Mouse (Mus musculus) adipocyte (in vitro differentiated cells): ENCODE results near the gene Txndc17.
"Not testable (repeated sequence)": the region's sequence is repeated elsewhere in the genome, so short reads cannot be mapped to it uniquely, and the experiment has no call there.

ENCODE experiments used
- DNase-seq: peaks from one replicate; pipeline ENCODE4 v3.0.0-alpha.2; 2016; ENCODE audit warnings: low spot score

Gene Txndc17

DNA sequence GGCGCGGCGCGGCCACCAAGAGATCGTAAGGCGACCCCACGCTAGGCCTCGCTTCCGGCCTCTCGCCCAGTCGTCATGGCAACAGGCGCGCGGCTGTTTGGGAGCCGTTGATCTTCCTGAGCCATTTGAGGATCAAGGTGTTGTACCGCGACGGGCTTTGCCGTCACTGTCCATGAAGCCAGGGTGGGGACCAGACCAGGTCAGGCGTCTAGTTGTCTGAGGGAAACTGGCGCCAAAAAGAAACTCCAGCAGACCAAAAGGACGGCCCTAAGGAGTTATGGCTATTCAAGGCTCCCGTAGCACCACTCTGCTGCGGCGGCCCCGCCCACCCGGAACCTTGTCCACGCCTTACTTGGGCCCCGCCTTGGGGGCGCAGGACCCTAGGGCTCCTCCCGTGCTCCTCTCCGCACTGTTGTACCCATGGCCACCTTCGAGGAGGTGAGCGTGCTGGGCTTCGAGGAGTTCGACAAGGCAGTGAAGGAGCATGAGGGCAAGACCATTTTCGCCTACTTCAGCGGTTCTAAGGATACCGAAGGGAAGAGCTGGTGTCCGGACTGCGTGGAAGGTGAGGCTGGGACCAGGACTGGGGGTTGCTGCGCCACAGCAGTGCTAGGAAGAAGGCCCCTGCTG, at the start of gene Txndc17, which contains the start of gene 4933427D14Rik:
Txndc17 (plus strand) TSS at position 344 of the 630 bp plus-strand sequence.
4933427D14Rik (minus strand) TSS at position 256 of the 630 bp plus-strand sequence.
- DNase-seq, result peak; percentile 80

DNA sequence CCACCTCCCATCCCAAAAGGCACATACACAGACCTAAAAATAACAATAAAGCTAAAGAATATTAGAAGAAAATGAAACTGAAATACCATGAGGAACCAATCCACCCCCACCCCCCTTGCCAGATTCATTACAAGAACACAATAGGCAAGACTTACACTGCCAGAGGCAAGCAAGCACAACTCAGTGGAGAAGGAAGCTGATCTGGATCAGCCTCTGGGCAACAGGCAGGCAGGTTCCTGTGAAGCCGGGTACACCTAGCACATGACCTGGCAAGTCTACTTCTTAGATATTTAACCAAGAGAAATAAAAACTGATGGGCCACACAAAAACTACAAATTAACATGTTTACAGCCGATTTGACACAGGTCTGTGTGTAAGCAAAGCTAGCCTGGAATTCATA, 44.1 kb upstream of the Txndc17 start:
- no peak for DNase-seq

DNA sequence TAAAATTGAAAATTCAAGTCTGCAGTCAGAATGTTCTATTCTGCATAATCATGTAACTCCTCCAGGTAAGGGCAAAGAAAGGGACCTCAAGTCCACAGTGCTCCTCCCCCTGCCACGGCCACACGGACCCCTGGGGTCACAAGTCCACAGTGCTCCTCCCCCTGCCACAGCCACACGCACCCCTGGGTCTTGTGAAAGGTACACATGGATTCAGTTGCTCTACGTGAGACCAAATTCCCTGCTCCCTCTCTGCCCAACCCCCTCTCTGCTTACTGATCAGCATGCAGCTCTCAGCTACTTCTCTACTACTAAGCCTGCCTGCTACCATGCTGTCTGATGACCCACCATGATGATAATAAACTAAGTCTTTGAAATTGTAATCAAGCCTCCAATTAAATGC, 37.5 kb upstream of the Txndc17 start:
- DNase-seq, result no peak

DNA sequence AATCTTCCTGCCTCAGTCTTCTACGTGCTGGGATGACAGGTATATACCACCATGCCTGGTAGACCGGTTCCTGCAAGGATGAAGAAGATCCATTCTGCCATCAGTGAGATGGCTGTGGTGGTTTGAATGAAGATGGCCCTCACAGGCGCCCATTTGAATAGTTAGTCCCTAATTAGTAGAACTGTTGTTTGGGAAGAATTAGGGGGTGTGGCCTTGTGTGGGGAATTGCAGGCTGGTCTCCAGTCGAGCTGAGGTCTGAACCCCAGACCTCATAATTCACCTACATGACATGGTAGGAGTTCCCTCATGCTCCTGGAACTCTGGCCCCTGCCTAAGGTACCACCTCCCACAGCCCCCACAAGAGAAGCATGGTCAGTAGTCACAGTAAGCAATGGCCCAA, 35.4 kb upstream of the Txndc17 start:
- DNase-seq, result not testable (repeated sequence)

DNA sequence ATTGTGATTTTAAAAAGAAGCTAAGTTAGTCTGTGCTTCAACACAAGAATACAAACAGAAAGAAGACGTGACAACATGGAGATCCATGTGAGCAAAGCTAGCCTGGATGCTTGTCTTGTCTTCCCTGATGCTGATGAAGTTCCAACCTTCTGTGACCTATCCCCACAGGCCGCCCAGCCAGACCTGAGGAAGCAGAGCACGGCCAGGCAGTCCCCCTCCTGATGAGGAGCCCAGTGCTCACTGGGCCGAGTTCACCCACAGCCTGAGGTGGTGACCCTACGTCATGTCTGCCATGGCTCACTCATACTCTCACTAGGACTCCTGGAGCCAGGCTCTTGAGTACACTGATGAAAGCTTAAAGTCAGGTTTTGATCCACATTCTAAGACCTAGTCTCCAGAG, 33.8 kb upstream of the Txndc17 start:
- DNase-seq, result no peak

DNA sequence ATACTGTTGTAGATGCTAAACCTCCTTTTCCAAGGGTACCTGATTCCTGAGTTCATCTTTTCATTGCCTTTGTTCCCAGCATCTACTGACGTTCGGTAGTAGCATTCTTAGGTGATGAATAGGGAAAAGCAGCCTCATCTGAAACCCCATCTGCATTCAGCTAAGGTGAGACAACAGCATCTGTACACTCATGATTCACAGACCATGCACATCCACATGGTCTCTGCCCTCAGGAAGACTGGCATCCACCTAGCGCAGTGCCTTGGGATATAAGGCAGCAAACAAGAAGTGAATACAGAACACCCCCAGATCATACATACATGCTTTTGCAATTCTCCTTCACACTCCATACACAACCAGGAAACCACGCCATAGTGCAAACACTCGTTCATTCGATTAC, 32.6 kb upstream of the Txndc17 start:
- no peak for DNase-seq

DNA sequence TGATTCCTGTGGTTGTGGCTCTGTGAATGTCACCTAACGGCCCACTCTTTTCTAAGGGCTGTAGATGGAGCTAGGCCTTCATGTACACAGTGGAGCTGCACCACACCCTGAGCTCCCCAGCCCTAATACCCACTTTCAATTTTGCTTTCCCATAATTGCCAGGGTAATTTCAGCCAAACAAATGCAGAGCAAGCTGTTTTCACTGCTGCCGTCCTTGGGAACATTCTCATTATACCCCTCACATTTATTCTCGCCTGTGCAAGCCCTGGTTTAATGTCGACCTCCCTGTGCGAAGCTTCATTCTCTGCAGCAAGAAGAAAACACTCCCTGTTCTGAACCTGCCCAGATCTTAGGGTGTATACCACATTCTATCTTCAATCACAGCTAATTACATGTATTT, 31.4 kb upstream of the Txndc17 start:
- no peak for DNase-seq

DNA sequence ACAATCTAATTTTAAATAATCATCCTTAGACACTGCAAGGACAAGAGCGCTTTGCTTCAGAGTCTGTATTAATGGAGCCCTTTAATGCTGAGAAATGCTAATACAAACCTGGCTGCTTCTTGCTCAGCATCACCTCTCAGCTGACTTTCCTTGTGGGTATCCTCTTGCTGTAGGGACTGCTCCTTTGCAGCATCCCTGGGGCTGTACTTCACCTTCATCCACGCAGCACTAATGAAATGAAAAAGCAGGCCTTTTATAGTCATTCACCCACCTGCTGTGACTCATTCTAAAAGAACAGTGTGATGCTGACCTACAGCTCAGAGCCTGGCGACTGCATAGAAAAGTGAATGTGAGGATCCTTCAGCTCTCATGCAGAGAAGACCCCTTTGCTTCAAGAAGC, 30.8 kb upstream of the Txndc17 start:
- DNase-seq, result no peak

DNA sequence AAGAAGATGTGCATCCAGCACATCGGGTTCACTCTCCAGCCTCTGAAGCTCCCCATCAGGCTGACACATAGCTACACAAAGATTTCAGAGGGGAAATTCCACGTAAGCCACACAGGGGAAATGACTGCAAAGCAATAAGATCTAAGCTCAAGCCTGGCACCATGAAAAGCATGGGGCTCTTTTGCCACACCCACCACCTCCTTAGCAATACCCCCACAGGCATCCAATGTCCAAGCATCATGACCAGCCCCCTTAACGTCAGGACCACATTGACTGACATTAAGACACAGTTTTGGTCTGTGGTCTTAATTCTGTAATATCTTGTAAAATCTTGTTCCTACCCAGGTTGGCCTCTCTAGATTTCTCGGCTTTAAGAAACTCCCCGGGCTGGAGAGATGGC, 26.8 kb upstream of the Txndc17 start:
- no peak for DNase-seq

DNA sequence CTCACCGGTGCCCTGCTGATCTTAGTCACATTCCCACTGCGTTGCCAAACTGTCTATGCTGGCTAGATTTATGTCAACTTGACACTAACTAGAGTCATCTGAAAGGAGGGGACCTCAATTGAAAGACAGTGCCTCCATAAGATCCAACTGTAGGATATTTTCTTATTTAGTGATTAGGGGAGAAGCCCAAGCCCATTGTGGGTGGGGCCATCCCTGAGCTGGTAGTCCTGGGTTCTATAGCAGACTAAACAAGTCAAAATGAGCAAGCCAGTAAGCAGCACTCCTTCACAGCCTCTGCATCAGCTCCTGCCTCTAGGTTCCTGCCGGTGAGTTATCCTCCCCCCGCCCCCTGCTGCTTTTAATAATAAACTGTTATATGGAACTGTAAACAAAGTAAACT, 26.2 kb upstream of the Txndc17 start:
- no peak for DNase-seq

DNA sequence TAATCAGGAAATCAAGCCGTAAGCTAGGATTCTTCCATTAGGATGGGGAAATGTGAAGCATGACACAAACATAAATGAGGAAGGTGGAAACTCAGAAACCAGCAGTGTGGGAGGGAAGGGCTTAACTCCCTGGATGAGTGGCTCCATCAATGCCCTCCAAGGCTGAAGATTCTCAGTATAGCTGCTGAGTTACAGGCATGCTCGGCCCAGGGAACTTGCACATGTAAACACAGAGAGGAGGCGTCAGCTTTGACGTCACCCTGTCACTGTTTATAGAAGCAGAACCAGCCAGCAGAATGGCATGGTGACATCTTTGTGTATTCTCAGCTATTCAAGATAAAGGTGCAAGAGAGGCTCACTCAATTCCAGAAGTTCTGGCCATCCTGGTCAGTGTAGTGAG, 23.1 kb upstream of the Txndc17 start:
- DNase-seq, result no peak

DNA sequence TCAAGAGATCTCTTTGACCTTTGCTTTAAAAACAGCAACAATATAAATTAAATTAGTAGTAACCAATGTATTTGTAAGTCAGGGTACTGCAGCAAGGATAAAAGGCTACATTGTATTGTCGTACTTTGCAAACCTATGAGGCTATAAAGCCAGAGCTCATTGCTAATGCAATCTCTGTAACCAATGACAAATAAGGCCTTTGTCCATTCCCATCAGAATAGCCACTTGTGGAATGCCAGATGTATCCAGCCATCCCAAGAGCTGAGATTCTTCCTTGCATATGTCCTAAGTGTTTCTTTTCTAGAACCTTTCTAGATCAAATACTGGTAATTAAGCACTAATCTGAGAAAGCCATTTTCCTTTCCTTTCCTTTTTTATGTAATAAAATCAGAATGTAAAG, 16.5 kb upstream of the Txndc17 start:
- DNase-seq, result no peak

DNA sequence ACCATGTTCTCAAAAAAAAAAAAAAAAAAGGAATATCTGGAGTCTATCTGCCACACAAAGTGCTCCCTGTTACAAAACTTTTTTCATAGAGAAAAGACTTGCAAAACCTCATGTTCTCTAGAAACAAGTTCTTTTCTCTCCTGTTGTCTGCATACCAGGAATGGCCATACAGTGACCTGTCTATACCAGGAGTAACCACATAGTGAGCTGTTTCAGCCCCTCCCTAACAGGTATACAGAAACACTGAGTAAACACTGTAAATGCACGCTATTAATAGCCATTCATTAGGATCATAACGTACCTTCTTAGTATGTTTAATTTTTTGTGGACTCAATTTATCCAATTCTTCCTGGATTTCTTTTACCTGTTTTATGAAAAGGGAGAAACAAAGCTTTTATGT, 13.1 kb upstream of the Txndc17 start:
- no peak for DNase-seq

DNA sequence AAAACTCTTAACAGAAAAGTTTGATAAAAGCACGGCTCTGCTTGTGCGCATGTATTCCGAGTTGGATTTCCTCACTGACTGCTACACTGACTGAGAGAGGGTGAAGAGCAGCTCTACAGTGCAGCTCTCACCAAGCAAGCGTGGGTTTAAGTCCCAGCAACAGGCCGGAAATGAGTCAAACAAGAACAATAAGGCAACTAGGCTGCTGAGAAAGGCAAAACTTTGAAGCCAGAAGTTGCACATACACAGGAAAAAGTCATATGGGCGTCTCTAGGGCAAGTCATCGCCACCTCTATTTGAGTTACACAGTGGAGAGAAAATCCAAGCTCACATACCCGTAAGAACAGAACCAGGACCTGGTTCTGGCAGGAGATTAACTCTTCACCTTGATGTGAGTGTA, 10.8 kb upstream of the Txndc17 start:
- DNase-seq, result no peak

DNA sequence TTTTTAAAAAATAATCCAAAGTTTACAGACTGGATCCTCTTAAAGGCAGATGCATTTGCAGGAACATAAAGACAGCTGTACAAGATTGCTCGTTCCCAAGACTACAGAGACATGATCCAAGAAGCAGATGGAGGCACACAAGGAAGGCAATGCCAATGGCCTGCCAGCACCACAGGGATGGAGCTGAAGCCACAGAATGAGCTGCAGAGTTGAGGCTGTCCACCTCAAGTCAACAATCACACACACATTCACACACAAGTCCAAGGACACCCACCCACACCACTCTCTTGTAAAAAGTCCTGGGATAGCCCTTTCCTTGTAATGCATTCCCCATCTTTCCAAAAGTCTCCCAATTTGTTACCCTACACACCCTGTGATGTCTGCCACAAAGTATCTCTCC, 3.9 kb upstream of the Txndc17 start:
- DNase-seq, result no peak

DNA sequence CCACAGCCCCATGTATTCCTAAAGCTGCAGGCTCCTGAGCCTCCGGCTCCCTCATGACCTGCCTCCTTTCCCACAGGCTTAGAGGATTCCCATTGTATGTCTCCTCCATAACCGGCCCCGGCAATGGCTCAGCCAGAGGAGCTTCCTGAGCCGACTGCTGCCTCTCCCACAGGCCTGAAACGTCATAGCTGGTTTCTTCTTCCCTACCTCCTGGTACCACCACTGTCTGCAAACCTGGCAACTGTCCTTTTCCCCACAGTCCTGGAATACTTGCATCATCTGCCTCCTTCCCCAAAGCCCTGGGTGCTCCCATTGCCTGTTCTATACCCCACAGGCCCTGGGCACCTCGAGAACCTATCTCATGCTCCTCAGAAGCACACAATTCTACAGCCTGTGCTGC, 2.1 kb upstream of the Txndc17 start:
- DNase-seq, result no peak

DNA sequence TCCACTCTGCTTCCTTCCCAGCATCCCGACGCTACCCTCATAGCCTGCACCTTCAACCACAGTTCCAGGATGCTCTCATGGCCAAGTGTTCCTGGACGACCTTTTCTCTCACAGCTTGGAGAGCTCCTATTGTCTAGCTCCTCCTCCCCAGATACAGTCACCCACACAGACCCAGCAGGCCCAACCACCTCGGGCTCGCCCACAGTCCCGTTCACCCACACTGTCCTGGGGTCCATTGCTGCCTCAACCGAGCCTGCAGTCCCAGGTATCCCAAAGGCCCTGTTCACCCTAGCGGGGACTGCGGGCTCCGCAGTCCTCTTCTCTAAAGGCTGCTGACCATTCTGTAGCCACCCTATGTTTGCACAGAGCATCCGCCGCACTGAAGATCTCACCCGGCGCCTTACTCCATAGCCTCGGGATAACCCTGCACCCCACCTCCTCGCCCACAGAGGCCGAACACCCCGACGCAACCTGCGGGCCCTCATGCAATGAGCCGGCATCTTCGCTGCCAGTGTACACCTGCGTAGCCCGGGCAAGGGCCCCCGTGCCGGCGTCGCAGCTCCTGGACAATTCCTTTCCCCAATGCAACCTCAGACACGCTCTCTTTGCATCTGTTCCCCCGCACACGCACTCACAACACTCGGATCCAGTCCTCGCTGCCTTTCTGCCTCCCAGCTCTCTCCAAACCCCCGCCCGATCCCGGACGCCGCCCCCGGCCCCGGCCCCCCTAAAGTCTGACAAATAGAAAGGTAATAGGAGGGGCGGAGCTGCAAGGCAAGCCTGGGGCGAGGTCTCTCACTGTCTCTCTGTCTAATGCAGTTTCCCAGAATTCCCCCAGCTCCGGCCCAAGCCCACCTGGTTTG, 775 bp upstream of the Txndc17 start, which contains the start of gene Gm43951:
Gm43951 (minus strand) TSS at position 500 of the 863 bp plus-strand sequence.
- DNase-seq, result no peak

DNA sequence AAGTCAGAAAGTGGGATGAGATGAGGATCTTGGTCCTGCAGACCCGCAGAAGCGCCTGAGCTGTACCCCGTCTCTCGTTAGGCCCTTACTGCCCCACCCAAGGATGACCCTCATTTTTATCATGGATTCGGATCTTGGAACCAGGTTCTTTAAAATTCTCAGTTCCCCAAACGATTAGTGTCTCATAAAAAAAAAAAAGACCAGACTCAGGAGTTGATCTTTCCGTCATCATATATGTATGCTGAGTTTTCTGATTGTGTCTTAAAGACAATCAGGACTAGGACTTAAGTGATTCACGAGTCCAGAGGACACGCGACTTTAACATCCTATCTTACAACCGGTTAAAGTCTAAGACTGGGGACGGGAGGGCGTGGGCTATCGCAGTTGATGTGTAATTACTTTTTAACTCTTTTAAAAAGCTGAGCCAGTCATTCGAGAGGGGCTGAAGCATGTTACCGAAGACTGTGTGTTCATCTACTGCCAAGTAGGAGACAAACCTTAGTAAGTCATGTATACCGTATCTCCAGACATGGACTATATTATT, 559 bp downstream of the Txndc17 start:
- DNase-seq, result no peak

DNA sequence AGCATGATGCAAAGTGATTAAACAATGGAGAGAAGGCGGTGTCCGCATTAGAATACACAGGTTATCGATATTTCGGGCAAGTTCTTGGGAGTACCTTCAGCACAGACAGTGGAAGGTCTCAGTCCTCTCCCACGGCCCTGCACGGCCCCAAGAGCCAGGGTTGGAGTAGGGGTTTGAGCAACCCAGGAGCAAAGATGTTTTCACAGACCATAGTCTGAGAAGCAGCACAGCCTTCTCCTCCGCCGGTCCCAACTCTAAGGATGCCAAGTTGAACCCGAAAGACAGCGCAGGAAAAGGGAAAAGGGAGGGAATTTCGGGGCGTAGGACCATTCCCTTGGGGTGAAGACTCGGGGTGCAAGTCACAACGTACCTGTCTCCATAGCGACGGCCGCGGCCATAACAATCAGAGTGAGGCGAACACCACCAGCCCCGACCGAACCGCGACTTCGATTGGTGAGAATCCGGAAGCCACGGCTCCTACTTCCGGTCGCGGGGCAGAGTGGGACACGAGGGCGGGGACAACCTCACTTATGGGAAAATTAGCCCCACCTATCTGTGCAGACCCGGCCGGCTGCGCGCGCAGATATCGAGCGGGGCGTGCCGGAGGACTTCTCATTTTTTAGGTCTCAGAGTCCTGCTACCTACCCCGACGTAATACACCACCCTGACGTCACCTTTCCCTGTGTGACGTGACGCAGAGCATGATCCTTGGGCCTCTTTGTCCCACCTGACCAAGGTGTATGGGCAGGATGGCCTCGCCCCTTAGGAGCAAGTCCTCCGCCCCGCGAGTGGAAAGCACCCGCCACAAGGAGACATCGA, 7.5 kb downstream of the Txndc17 start:
- peak; percentile 96 for DNase-seq

DNA sequence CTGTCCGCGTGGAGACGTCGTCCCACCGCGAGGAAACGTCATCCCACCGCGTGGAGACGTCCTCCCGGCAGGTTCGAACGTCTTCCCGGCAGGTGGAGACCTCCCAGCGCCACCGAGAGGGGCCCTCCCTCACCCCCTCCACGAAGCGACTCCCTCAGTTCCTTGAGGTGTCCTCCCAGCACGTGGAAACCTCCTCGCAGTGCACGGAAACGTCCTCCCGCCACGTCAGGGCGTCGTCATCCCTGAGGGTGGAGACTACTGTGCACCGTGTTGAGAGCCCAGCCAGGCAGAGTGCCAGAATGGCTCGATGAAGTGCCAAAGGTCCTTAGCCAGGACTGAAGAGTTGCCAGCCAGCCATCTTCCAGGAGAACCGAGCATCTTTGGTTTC, 8.1 kb downstream of the Txndc17 start, which contains the start of gene Med31:
Med31 (minus strand) TSS at position 183 of the 388 bp plus-strand sequence.
- peak; percentile 82 for DNase-seq

DNA sequence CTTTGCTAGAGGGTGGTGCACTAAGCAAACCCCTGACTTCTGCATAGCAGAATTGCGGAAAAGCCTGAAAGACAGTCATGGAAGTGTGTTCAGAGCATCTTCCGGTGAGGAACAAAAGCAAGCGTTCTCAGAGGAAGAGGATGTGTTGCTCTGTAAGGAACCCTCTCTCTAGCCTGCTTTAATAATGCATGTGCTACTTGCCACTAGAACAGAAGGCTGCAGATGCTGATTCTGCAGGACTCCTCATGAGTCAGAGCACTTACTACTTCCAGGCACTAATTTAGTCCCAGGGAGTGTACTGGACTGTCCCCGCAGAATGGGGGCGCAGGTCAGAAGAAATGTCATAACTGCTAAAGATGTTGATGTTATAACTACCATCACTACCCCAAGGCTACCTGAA, 9.8 kb downstream of the Txndc17 start:
- no peak for DNase-seq

DNA sequence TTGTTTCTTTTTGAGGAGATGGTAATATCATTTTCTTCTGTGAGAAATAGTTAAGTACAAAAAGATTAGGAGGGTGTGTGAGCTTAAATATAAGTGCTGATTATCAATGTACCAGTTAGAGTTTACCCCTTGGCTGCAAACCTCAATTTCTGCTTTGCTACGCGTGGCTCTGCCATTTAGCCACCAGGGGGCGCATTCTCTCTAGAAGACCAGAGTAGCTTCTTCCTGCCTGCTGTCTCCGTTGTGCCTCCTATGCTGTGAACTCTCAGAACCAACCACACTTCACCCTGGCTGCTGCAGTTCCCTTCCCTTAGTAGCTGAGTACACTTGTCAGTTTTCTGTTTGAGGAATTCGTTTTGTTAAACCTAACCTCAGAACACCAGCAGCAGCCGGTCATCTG, 13.9 kb downstream of the Txndc17 start:
- DNase-seq, result peak; percentile 80
